Mouse (Mus musculus) kidney, adult 18-20 months (tissue): ENCODE measurements around the gene Gng2.

Source experiments
- DNase-seq: peaks from one replicate; pipeline ENCODE4 v3.0.0; 2021

The Gng2 gene

DNA sequence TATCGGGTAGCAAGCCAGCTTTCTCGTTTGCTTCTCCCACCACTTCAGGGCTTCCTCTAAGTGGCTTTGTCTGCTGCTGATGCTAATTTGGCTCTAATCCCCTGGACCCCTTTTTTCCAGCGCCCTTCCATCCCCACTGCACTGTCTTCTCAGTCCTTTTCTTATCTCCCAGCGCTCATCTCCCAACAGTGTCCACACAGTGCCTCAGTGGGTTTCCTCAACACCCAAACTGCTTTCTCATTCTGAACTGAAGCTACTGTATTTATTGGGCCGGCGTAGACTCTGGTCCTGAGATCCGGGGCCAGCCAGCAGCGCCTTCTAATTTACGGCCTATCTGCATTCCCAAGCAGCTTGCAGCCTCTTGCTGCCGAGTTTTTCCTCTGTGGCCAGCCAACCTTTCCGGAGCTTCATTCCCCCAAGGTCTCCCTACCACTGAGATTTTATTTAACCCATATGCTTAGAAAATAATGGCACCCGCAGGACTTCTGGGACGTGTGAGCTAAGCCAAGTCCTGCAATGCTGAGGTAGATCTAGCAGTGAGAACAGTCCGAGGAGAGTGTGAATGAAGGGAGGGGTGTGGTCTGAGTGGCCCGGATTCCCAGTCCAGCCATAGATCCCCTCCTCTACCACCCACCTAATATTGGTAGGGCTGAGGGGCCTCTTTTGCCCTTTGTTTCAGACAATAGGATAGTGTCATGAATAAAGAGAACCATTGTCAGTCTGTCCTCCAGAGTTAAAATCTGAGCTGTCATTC lies at the start of gene Gng2:
TSS of gene Gng2 (minus strand) at position 357 of the 754 bp plus-strand sequence.
- DNase-seq, result no peak

DNA sequence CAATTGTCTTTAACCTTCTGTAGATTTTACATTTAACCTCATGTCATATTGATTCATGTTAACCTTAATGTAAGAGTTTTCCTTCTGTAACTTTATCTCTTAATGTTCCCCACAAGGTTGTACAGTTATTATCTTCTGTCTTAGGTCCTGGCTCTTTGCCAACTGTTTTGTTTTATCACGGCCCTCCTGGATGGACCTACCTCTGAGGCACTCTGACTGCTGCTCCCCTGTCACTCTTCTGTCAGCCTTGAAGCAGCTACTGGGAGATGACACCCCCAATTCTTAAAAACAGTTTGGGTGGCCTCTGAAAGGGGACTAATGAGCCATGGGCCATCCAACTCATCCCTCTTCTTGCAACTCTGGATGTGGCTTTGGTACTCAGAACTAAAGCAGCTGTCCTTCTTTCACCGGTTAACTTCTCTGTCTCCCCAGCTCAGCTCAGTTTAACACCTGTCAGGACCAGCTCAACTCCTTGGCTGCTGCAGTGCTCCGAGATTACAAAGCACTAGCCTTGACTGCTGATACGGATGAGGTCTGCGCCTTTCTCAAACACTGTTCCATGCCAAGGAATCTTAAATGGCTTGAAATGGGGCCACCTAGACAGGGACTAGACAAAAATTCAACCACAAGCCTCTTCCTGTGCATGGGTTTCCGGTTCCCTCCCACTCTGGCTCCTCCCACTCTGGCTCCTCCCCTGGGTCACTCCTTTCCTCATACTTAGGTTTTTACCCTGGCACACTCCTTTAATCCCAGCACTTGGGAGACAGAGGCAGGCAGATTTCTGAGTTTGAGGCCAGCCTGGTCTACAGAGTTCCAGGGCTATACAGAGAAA lies 47.7 kb upstream of the Gng2 start:
- no peak for DNase-seq

DNA sequence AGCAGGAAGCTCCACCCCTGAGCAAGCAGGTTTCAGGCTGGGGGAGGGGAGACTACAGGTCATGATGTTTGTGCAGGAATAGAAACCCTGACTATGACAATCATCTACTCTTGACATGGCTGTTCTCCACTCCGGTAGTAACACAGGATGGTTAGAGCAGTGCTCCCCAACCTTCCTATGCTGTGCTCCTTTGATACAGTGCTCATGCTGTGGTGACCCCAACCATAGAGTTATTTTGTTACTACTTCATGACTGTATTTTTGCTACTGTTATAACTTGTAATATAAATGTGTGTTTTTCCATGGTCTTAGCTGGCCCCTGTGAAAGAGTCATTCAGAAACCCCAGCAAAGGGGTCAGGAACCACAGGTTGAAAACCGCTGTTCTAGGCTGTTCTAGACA lies 46.5 kb upstream of the Gng2 start:
- no peak for DNase-seq

DNA sequence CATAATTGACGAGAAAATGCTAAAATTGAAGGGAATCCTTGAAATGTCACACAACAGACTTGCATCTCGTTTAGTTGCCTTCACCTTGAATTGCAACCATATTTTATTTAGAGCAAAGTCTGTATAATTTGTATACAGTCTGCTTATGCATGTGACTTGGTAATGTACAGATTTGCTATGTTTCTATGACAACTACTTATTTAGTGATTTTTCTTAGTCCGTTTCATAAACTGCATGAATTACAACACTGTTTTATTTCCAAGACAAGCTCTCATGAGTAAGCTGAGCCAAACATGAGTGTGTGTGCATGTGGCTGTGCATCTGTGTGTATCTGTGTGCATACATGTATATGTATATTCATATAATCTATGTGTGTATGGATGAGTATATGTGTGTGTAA lies 42.1 kb upstream of the Gng2 start:
- DNase-seq, result no peak

DNA sequence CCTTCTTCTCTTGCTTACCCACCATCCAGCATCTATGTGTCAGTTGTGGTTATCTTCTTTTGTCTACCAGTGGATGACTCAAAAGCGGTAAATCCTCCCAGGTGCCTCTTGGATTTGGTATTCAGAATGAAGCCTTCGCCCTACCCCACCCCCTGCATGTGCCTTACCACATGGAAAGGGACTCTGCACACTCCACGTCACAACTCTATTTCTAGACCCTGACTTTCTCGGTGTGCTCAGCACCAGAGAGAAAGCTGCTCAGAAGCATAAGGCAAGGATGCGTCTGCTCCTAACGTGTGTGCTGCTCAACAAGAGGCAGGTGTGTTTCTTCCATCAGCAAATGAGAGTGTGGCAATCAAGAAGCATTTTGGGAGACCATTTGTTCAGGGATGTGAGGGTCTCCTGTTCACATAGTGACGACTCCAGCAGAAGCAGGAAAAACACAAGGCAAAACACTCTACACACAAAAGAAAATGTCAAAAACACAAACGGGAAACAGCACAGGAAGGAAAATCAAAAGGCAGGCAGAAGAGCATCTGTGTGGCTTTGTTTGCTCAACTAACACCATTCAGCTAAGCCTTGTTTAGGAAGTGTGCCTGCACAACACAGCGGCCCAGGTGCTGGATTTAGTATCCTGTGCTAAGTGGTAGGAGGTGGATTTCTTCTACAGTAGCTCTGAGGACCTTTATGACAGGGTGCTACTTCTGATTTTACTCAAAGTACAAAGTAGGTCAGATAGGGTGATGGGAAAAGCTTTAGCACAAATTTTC lies 35.3 kb upstream of the Gng2 start:
- DNase-seq, result no peak

DNA sequence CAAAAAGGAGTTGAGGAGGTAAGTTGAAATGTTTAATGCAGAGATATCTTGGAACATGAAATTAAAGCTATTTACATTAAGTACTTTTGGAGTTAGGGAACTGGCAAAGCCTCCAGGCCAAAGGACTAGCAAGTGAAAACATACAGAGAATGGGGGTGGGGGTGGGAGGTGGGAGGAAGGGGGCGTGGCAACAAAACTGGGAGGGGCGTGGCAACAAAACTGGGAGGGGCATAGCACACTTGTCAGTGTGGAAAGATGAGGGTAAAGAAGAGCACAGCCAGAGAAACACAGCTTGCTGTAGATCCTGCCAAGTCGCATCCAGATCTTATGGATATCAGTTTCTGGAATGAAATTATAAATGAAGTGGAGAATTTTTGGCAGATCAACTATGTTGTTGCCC lies 30.0 kb upstream of the Gng2 start:
- no peak for DNase-seq

DNA sequence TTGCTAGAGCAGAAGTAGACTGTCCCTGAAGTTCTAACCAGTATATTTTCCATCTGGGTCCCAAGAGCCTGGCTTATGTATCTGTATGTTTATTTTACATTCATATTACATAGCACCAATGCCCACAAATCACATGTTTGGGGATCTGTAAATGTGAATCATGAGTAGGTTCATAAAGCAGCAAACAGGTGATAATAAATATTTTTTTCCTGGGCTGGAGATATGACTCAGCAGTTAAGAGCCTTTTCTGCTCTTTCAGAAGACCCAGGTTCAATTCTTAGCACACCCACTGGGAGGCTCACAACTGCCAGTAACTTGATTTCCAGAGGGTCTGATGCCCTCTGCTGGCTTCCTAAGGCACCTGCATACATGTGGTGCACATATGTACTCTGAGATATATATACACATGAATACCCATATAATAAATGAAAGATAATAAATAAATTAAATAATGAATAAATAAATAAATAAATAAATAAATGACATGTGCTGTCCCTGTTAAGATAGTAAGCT lies 27.4 kb upstream of the Gng2 start:
- no peak for DNase-seq

DNA sequence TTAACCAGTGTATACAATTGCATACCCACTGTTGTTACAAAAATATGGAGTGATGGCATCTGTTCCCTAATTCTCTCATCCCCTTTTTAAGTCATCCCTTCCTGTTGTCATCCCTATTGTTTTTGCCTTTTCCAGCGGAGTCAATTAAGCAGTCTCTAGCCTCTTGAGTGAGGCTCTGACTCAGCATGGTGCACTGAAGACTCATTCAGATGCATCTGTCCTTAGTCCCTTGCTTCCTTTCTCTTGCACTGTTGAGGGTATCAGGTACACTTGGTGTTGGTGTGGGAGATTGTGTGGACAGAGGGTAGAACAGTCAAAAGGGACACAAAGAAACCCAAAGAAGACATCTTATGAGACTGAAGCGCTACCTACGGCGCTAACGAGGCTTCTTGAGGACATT lies 19.4 kb upstream of the Gng2 start:
- no peak for DNase-seq

DNA sequence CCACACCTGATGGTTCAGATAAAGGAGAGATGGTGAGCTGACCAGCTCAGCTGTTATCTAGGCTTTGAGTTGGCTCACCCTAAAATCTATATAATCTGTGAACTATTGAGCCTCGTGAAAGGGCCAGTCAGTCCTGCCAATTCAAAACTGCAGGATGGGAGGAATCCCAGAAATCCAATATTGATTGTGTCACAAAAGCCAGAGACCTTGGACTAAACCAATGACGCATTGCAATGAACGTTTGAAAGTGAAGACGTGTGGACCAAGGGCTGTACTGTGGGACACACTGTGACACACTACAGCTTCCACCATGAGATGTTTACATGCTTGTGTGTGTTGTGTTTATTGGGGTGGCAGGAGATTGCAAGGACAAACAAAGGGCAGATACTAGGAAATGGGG lies 18.5 kb upstream of the Gng2 start:
- DNase-seq, result no peak

DNA sequence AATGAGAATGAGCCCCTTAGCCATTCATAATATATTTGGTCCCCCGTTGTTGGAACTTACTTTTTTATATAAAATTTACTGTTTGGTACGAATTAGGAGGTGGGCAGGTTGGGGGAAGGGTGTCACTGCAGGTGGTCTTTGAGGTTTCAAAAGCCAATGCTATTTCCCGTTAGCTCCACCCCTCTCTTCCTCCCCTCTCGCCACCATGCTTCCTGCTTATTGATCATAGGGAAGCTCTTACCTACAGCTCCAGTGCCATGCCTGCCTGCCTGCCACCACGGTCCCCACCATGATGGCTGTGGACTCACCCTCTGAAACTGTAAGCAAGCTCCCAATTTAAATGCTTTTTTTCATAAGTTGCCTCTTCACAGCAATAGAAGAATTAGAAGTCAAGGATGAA lies 16.6 kb upstream of the Gng2 start:
- DNase-seq, result no peak

DNA sequence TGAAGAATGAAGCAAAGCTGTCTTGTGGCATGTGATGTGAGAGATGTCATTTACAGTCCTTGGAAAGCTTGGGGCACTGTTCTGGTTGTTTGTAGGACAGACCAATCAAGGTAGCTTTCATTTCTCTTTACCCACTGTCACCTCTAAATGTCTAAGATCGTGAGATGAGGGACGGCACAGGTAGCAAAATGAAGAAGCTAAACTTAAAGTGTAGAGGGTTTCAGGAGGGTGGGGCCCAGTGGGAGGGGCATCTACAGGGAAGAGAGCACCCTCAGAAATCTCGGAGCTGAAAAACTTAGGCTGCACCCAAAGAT lies 16.1 kb upstream of the Gng2 start:
- no peak for DNase-seq

DNA sequence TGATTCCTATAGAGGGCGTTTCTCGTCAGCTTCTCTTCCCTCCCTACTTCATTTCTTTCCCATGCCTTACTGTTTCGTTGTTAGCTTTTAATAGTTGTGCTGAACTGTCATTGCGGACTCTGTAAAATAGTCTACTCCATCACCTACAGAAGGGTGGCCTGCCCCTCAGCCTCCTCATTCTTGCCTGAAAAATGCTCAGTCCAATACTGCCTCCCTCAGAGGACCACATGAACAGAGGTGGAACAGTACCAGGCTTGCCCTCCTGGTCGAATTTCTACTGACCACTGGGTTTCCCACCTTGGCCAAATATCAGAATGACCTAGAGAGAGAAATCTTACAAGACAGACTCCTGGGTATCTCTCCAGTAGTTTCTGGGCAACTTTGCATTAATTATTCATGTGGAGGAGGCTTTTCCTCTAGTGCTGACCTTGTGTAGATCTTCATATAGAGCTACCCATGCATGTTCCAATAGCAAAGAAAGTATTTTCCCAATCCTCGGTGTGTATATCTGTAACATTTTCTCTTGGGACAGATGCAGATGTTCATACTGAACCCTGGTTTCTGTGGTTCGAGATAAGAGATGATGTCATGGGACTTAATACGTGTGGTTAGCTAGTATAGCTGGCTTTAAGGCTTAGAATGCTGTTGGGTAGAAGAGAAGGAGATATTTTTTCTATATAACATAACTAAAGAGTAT lies 15.6 kb upstream of the Gng2 start:
- DNase-seq, result no peak

DNA sequence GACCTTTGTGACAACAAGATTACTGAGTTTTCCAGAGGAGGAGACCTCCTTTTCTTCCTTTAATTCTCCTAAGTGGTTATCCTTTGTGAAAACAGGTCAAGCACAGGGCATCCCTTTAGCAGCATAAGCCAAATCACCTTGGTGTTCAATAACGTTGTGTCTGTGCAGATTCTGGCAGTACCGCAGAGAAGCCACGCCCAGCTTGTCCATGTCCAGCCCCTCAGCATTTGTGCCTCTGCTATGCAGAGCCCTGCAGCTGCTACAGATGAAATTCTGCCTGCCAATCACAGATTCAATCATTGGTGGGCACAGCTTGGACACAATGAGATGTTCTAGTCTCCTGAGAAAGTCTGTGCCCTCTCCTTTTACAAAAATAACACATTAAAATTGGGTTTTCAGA lies 14.4 kb upstream of the Gng2 start:
- DNase-seq, result no peak

DNA sequence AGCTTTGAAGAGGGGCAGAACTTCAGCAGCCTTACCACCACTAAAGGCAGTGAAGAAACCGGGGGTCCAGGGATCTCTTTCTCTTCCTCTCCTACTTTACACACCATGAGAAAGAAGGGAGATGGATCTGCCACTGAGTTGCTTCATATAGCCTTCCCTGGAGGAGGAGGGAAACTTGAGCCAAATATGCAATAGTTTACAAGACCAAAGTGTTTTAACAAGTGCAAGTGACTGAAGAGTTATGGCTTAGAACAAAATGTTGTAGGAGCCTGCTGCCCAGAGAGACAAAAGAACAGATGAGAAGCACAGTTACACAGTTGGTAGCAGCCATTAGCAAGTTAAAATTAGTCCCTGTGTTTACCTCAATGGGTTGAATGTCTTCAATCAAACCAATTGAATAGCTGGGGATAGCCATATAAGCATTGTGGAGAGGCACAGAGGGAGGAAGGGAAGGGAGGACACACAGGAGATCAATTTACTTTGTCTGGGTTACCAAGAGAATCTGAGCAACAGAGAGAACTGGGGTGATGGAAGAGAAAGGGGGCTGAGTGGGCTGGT lies 13.1 kb upstream of the Gng2 start:
- no peak for DNase-seq

DNA sequence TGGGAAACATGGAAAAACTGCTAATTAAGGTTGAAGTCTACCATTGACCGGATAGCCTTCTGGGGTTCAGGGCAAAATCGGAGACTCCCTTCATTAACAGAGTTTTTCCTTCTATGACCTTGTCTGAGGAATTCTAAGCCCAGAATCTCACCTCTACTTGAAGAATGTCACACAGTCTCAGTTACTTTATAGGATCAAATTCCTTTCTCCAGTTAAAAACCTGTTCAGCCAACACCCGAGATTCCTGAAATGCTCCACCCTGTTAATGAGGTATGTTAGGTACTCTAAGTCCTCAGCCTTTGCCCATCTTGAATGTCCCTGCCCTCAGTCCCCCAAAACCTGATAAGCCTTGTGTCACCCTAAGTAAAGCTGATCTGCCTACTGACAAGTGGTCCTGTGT lies 11.0 kb upstream of the Gng2 start:
- no peak for DNase-seq

DNA sequence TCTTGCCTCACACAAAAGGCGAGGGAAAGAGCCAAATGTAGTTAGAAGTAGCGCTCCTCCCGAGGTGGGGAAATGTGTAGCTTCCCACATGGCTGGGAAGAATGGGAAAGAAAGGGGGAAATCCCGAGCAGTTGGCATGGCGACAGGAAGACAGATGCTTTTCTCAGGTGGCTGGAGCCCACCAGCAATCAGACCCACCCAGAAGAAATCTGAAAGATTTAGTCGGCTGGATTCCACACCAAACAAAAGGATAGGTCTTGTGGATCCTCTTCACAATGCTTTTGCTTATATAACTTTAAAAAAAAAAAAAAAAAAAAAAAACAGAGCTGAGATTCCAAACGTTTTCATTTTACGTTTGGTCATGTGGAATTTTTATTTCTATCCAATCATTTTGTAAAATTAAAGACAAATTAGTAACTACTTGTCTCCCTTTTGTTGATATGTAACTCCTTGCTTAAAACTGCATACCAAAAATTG lies 10.0 kb upstream of the Gng2 start:
- DNase-seq, result no peak

DNA sequence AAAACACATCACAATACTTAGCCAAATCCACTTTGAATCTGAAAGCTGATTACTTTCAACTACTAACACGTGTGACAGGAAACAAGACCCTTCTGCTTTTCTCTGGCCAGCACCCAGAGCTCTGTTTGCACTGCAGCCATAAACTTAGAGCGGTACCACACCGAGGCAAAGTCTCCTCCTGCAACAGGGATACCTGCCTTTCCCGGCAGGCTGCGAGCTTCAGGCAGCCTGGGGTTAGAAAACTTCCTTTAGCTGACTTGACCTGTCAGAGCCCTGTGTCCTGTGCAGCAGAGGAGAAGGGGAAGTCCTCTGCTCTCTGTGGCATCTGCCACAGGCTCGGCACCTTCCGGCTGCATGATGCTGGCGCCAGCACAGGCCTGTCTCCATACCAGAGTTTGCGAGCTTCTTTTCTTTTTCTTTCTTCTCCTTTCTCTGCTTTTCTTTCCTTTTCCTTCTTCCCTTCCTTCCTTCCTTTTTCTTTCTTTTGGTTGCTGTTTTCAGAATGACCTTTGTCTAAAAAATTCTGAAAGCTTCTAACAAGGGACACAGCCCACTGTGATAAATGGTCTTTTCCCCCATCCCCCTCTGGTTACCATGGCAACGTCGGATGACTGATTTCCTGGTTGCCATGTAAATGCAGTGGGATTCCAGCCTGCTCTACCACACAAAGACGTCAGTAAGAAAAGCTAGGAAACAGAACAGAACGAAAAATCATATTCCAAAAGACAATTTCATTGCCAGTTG lies 9.4 kb upstream of the Gng2 start:
- DNase-seq, result peak; percentile 54

DNA sequence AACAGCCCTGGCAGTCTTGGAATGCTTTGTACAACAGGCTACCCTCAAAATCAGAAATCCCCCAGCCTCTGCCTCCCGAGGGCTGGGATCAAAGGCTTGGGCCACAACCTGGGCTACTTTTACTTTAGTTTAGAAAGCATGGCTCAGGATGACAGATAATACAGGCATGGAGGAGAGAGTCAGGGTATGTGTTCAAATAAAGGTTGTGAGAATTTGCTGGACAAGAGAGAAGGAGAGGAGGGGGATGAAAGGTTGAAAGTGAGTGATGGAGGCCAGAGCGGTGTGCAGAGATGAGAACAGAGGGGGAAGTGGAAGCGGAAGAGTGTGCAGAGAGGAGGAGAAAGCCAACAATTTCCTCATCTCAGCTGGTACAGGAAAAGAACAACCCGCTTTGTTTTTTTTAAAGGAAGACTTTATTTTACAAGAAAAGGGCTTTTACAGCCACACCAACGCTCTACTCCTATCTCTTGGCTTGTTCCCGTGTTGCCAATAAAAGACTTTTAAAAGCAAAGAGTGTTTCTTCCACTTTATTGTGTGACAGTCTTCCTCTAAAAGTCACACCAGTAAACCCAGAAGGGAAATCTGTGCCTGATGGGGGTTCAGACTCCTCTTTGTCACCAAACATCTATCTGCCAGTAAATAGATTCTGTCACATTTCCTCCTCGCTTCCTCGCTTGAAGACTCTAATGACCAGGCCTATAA lies 8.6 kb upstream of the Gng2 start:
- DNase-seq, result no peak

DNA sequence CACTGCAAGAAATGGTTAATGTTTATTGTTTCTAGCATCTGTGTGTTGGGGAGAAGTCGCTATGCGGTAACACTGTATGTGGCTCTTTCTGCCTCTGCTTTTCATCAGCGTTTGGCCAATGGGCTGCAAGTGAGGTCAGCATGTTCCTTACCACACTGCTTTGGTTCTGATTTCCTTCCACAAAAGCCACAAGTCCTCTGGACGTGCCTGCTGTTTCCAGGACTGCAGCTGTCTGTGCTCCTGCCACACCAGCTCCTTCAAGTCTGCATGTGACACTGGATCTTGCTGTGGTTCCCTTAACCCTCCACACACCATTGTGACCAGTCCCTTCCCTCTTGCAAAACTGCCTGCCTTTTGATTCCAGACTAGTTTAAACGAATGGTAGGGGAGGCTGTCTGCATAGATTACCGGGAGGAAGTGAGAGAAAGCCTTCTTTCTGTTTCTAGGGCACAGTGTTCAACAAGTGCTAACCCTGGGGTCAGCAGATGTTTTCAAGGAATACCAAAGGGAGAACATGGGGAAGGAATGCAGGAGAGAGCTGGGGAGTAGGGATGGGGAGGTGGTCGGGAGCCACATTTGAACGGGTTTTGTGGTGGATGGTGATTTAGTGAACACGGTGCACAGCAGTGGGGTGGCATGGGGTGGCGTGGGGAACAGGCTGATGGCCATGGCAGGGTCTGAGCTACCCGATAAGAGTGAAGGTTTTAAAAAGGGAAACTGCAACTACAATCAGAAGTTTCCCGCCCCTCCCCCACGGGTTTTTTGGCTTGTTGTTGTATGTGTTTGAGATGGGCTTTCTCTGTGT lies 7.9 kb upstream of the Gng2 start:
- peak; percentile 9 for DNase-seq
